Mouse (Mus musculus) heart, postnatal 0 days (tissue): ENCODE data around the gene Cd300lg.

Experiments
- CTCF ChIP-seq: IDR thresholded peaks from 2 replicates; pipeline ENCODE4 v1.5.1; 2016; ENCODE audit warnings: antibody characterized with exemption, control low read depth, low read depth
- EP300 ChIP-seq: IDR thresholded peaks from 2 replicates; pipeline ENCODE4 v1.6.1; 2016; ENCODE audit warnings: antibody characterized with exemption, low read depth

GRCm38 (mm10) chr11:102019736-102020135 lies 21.6 kb upstream of the Cd300lg start:
- no peak for TF ChIP-seq EP300
- TF ChIP-seq CTCF: no peak
